Mouse (Mus musculus) embryonic fibroblast, embryonic 13.5 days (primary cell): ENCODE data around the gene Slc15a1.

ENCODE experiments used
- CTCF ChIP-seq: IDR thresholded peaks from 2 replicates; pipeline ENCODE4 v1.5.1; 2011; ENCODE audit warnings: mild to moderate bottlenecking, control low read depth, low read length, moderate library complexity, borderline replicate concordance; ENCODE audit not compliant: insufficient read depth
- POLR2A ChIP-seq: IDR thresholded peaks from 2 replicates; pipeline ENCODE4 v1.6.1; 2011; ENCODE audit warnings: low read depth, mild to moderate bottlenecking, control low read depth, low read length, moderate library complexity

DNA sequence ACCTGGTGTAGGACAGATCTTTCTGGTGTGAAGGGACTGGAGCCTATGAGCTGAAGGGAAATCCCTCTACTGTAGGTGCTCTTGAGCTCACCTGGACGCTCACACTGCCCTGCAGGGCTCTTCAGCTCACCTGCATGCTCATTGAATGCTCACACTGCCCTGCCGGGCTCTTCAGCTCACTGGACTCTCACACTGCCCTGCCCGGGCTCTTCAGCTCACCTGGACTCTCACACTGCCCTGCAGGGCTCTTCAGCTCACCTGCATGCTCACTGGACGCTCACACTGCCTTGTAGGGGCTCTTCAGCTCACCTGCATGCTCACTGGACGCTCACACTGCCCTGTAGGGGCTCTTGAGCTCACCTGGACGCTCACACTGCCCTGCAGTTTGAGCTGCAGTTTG lies 44.8 kb upstream of the Slc15a1 start:
- TF ChIP-seq CTCF (no peak), POLR2A (no peak)
